Mouse (Mus musculus) forebrain, embryonic 15.5 days (tissue): Measurements from ENCODE around the gene Dcun1d4. TPM values are rescaled to one million over a fixed set of nuclear protein-coding genes. Genes with fewer than 3 reads are reported as not detected.

Source experiments
- ATAC-seq: fragments of 200-750 bp; cut with Nextera tagmentation; replicated peaks from 2 replicates; pipeline ENCODE4 v1.8.0; 2017; ENCODE audit warnings: mild to moderate bottlenecking, moderate TSS enrichment, moderate library complexity
- H3K27ac ChIP-seq: fragments of 300-500 bp; sonication (generic); replicated peaks from 2 replicates; pipeline ENCODE4 v1.5.1; 2015; ENCODE audit warnings: mild to moderate bottlenecking, inconsistent platforms
- H3K27me3 ChIP-seq: fragments of 300-500 bp; sonication (generic); 2 replicates; pipeline ENCODE4 v1.6.1; 2015; ENCODE audit warnings: inconsistent platforms
- H3K36me3 ChIP-seq: fragments of 300-500 bp; sonication (generic); 2 replicates; pipeline ENCODE4 v1.6.1; 2015; ENCODE audit warnings: mild to moderate bottlenecking, inconsistent platforms
- H3K4me1 ChIP-seq: fragments of 300-500 bp; sonication (generic); 2 replicates; pipeline ENCODE4 v1.6.1; 2015; ENCODE audit warnings: inconsistent platforms
- H3K4me2 ChIP-seq: fragments of 300-500 bp; sonication (generic); replicated peaks from 2 replicates; pipeline ENCODE4 v1.6.1; 2015; ENCODE audit warnings: mild to moderate bottlenecking, inconsistent platforms
- H3K4me3 ChIP-seq: fragments of 300-500 bp; sonication (generic); 2 replicates; pipeline ENCODE4 v1.5.1; 2015; ENCODE audit warnings: mild to moderate bottlenecking, inconsistent platforms
- H3K9ac ChIP-seq: fragments of 300-500 bp; sonication (generic); replicated peaks from 2 replicates; pipeline ENCODE4 v1.6.1; 2015; ENCODE audit warnings: mild to moderate bottlenecking, inconsistent platforms
- H3K9me3 ChIP-seq: fragments of 300-500 bp; sonication (generic); 2 replicates; pipeline ENCODE4 v1.6.1; 2016; ENCODE audit warnings: inconsistent platforms
- WGBS: fragments of 180-500 bp; shearing (Covaris S2); methylation state at CpG from one replicate; pipeline ENCODE4 v1.1.7; 2015; ENCODE audit warnings: mixed read lengths; 5-methylcytosine and 5-hydroxymethylcytosine counted together
- polyA plus RNA-seq: library from polyadenylated mRNA; unstranded; fragments of >200 nt; fragmentation: Nextera tagmentation; extraction: Ambion mirVana; gene quantifications from 2 replicates; pipeline ENCODE4 v1.2.1, GENCODE M21; 2015

The Dcun1d4 gene
- polyA plus RNA-seq: 41.5 and 45.3 TPM in 2 replicates

DNA sequence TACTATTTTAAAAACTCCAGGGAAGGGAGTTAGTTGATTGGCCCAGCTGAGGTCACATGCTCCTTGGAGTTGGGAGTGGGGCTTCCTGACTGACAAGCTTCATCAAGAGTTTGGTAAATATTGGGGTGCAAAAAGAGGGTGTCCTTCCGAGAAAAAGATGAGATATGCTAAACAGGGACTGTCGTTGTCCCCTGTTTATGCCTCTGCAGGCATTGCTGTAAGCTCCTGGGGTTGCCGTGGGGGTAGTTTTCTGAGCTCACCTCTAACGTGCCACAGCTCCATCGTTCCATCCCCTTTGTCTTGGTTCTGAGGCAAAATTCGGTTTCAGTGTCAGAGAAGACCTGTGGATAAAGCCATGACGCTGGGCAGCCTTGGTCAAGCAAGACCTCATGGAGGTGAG, at the start of gene Dcun1d4:
TSS of gene Dcun1d4 (plus strand) at position 301 of the 400 bp plus-strand sequence.
- no peak within 1 kb of the TSS for H3K4me3 ChIP-seq
- 84% methylated on average over 7 of the region's 7 CpGs for WGBS
- H3K27me3 ChIP-seq: no peaks in the 10 kb centered on the region
- no peaks in the 10 kb centered on the region for H3K9me3 ChIP-seq
- H3K4me2 ChIP-seq: no peak within 1 kb of the TSS
- H3K4me1 ChIP-seq: no peaks in the 10 kb centered on the region
- H3K9ac ChIP-seq: no peak within 1 kb of the TSS
- H3K36me3 ChIP-seq: no peaks in the 10 kb centered on the region
- no peak within 1 kb of the TSS for H3K27ac ChIP-seq
- no peak for ATAC-seq

- no peak overlapping the region for H3K9ac ChIP-seq
- H3K4me3 ChIP-seq: no peak overlapping the region
- peak overlapping the region; percentile 15; the same call in 1 of the 2 replicates for H3K4me2 ChIP-seq
- H3K36me3 ChIP-seq: no peaks in the 10 kb centered on the region
- no peak overlapping the region for H3K27ac ChIP-seq
- H3K4me1 ChIP-seq: no peaks in the 10 kb centered on the region
- H3K27me3 ChIP-seq: no peaks in the 10 kb centered on the region
- peak; percentile 94 for ATAC-seq
- 19% methylated on average over 14 of the region's 14 CpGs for WGBS
- H3K9me3 ChIP-seq: no peaks in the 10 kb centered on the region
Measured at GRCm38 (mm10) chr5:73431581-73431980, 49.2 kb upstream of the Dcun1d4 start.

GRCm38 (mm10) chr5:73432805-73433204, 48.0 kb upstream of the Dcun1d4 start:
- Histone ChIP-seq H3K27me3 (no peaks in the 10 kb centered on the region), H3K9ac (no peak overlapping the region), H3K4me3 (no peak overlapping the region), H3K36me3 (no peaks in the 10 kb centered on the region), H3K4me2 (no peak overlapping the region), H3K4me1 (no peaks in the 10 kb centered on the region), H3K27ac (no peak overlapping the region), H3K9me3 (no peaks in the 10 kb centered on the region)
- 90% methylated on average over 6 of the region's 6 CpGs for WGBS
- no peak for ATAC-seq

DNA sequence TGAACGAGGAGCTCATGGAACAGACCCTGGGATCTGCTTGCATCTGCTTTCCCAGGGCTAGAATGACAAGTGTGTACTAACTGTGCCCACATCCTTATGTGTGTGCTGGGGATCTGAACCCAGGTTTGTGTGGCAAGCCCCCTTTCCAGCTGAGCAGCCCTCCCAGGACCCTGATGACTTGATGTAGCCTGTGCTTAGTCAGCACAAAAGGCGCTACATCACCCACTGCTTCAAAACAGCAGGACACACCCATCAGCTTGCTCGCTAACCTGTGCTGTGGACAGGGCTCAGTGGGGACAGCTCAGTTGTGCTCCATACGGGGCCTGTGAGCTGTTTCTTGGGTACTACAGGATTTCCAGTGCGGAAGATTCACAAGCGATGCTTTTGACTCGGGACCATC, 46.0 kb upstream of the Dcun1d4 start:
- Histone ChIP-seq H3K27me3 (no peaks in the 10 kb centered on the region), H3K9me3 (no peaks in the 10 kb centered on the region)
- WGBS: 78% methylated on average over 7 of the region's 7 CpGs

GRCm38 (mm10) chr5:73442176-73442575, 38.6 kb upstream of the Dcun1d4 start:
- Histone ChIP-seq H3K27ac (no peak overlapping the region), H3K27me3 (no peaks in the 10 kb centered on the region), H3K4me2 (no peak overlapping the region), H3K4me1 (no peaks in the 10 kb centered on the region), H3K36me3 (no peaks in the 10 kb centered on the region), H3K9me3 (no peaks in the 10 kb centered on the region), H3K4me3 (no peak overlapping the region), H3K9ac (no peak overlapping the region)
- WGBS: 78% methylated on average over 9 of the region's 9 CpGs
- ATAC-seq: no peak

More for the DNA sequence above, 46.0 kb upstream of the Dcun1d4 start:
- no peak overlapping the region for H3K27ac ChIP-seq
- ATAC-seq: no peak
- no peak overlapping the region for H3K4me2 ChIP-seq
- H3K36me3 ChIP-seq: no peaks in the 10 kb centered on the region
- no peaks in the 10 kb centered on the region for H3K4me1 ChIP-seq
- no peak overlapping the region for H3K9ac ChIP-seq
- no peak overlapping the region for H3K4me3 ChIP-seq

DNA sequence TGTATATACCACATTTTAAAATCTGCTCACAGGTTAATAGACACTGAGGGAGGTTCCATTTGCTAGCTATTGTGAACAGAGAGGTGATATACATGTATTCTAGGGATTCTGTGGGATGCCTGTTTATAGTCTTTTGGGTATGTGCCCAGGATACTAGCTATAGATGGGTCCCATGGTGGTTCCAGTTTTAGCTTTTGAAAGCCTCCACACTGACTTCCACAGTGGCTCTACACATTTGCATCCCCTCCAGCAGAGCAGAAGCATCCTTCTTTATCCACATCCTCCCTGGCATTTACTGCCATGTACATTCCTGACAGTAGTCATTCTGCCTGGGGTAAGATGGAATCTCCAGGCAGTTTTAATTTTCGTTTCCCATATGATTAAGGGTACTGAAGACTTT, 30.5 kb upstream of the Dcun1d4 start:
- Histone ChIP-seq H3K9ac (no peak overlapping the region), H3K4me2 (no peak overlapping the region), H3K4me3 (no peak overlapping the region), H3K4me1 (no peaks in the 10 kb centered on the region), H3K36me3 (no peaks in the 10 kb centered on the region), H3K27me3 (no peaks in the 10 kb centered on the region), H3K9me3 (no peaks in the 10 kb centered on the region), H3K27ac (no peak overlapping the region)
- WGBS: 82% methylated on average over 1 of the region's 1 CpGs
- ATAC-seq: no peak

DNA sequence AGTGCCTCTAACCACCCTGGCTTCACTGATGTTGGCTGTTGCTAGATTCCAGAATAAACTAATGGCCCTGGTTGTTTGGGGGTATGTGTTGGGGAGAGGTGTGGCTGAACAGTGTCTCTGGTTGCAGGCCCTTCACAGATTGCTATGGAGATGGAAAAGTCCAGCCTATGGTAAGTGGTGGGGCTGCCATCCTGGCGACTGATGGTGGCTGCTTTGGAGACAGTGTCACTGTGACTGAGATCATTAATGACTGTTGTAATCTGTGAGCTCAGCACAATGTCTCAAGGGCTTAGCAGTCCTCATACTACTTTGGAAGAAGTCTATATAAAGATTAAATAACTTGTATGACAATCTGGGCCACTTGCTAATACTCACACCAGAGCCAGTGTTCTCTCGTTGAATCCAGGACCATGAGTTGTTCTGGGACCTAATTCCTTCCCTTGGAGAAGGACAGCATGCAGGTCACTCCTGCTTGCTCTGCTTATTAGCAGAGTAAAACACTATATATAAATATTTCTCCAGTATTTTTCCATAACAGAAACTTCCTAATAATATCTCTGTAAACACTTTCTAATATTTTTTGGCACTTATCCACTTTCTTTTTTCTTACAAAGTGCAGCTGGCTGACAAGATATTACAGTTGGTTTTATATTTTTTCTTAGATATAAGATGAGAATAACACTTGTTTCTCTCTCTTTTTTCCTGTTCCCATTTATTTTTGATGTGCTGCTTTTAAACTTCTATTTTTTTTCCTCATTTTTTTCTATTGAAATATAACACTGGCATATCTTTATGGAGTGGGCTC, 26.1 kb upstream of the Dcun1d4 start:
- Histone ChIP-seq H3K4me2 (no peak overlapping the region), H3K4me1 (no peaks in the 10 kb centered on the region), H3K9me3 (no peaks in the 10 kb centered on the region), H3K9ac (no peak overlapping the region), H3K27ac (no peak overlapping the region), H3K36me3 (no peaks in the 10 kb centered on the region), H3K27me3 (no peaks in the 10 kb centered on the region), H3K4me3 (no peak overlapping the region)
- ATAC-seq: no peak
- 80% methylated on average over 2 of the region's 2 CpGs for WGBS

- no peaks in the 10 kb centered on the region for H3K36me3 ChIP-seq
- H3K9ac ChIP-seq: no peak overlapping the region
- no peaks in the 10 kb centered on the region for H3K27me3 ChIP-seq
- H3K4me3 ChIP-seq: no peak overlapping the region
- no peak overlapping the region for H3K4me2 ChIP-seq
- no peaks in the 10 kb centered on the region for H3K4me1 ChIP-seq
- H3K9me3 ChIP-seq: no peaks in the 10 kb centered on the region
- no peak overlapping the region for H3K27ac ChIP-seq
- no peak for ATAC-seq
- 91% methylated on average over 5 of the region's 5 CpGs for WGBS
Measured at GRCm38 (mm10) chr5:73455307-73455687, 25.5 kb upstream of the Dcun1d4 start.

GRCm38 (mm10) chr5:73468462-73469433, 12.1 kb upstream of the Dcun1d4 start:
- no peak for ATAC-seq
- no peak overlapping the region for H3K4me3 ChIP-seq
- no peak overlapping the region for H3K9ac ChIP-seq
- WGBS: 90% methylated on average over 16 of the region's 16 CpGs
- no peak overlapping the region for H3K27ac ChIP-seq
- H3K27me3 ChIP-seq: no peaks in the 10 kb centered on the region
- no peaks in the 10 kb centered on the region for H3K4me1 ChIP-seq
- no peak overlapping the region for H3K4me2 ChIP-seq
- no peaks in the 10 kb centered on the region for H3K9me3 ChIP-seq
- no peaks in the 10 kb centered on the region for H3K36me3 ChIP-seq

DNA sequence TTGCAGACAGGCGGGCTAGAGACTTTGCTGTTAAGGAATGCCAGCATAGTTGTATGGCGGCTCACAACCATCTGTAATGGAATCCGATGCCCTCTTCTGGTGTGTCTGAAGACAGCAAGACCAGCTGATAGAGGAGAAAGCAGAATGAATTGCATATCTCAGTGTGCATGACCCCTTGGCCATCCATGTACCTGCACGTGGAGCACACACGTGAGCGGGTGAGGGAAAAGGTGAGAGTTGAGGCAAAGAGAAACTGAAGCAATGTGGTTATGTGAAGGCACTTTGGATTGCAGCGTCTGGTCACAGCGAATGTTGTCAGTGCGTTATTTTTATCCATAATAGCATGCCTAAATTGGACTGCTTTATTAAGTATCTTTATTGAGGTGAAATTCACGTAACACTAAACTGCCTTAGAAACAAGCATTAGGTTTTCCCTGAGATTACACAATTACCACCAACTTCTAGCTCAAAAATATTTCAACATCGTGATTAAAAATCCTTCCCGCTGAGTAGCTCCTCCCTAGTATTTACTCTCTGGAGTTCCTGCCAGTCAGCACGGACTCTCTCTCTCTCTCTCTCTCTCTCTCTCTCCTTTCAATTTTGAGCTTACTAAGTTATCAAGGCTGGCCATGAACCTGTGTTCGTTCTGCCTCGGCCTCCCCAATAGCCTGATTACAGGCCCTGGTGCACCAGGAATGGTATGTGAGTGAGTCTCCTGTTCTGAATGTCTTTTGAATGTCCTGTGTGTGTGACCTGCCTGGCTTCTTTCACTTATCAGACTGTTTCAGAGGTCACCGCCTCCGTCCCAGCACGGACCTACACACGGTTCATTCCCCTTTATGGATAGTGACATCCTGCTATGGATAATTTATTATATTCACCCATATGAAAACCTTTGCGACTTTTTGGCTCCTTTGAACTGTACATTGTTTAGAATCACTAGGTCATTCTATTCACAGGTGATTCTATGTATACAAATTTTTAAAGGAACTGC, 6.1 kb upstream of the Dcun1d4 start:
- H3K27me3 ChIP-seq: no peaks in the 10 kb centered on the region
- no peaks in the 10 kb centered on the region for H3K4me1 ChIP-seq
- H3K9ac ChIP-seq: no peak overlapping the region
- ATAC-seq: no peak
- no peak overlapping the region for H3K27ac ChIP-seq
- no peak overlapping the region for H3K4me3 ChIP-seq
- no peak overlapping the region for H3K4me2 ChIP-seq
- H3K36me3 ChIP-seq: no peaks in the 10 kb centered on the region
- H3K9me3 ChIP-seq: no peaks in the 10 kb centered on the region
- 85% methylated on average over 20 of the region's 20 CpGs for WGBS

GRCm38 (mm10) chr5:73481401-73481800, 601 bp downstream of the Dcun1d4 start:
- H3K27me3 ChIP-seq: no peaks in the 10 kb centered on the region
- no peak overlapping the region for H3K27ac ChIP-seq
- no peak overlapping the region for H3K4me2 ChIP-seq
- WGBS: 87% methylated on average over 7 of the region's 7 CpGs
- no peaks in the 10 kb centered on the region for H3K36me3 ChIP-seq
- ATAC-seq: no peak
- H3K9ac ChIP-seq: no peak overlapping the region
- no peak overlapping the region for H3K4me3 ChIP-seq
- no peaks in the 10 kb centered on the region for H3K4me1 ChIP-seq
- H3K9me3 ChIP-seq: no peaks in the 10 kb centered on the region
